Mouse (Mus musculus): ENCODE measurements around the gene Slc35c1.
A peak's percentile ranks its signal among the peaks of the same experiment; 100 is the strongest.
"Not testable (repeated sequence)": the region's sequence is repeated elsewhere in the genome, so short reads cannot be mapped to it uniquely, and the experiment has no call there.

The Slc35c1 gene

GRCm38 (mm10) chr2:92476580-92476979, 16.2 kb upstream of the Slc35c1 start:
- not testable (repeated sequence) for DNase-seq (ENCODE audit: low spot score in 2 of 2)

- no peak for DNase-seq (ENCODE audit: low spot score in 2 of 2)
These were observed 15.4 kb upstream of the Slc35c1 start for GRCm38 (mm10) chr2:92475711-92476110.

- no peak for DNase-seq (ENCODE audit: low spot score in 2 of 2)
These were observed 14.6 kb upstream of the Slc35c1 start for GRCm38 (mm10) chr2:92474920-92475319.

- no peak for DNase-seq (ENCODE audit: low spot score in 2 of 2)
These were observed 11.7 kb upstream of the Slc35c1 start for GRCm38 (mm10) chr2:92471886-92472670.

- no peak for DNase-seq (ENCODE audit: low spot score in 2 of 2)
These were observed 4.4 kb upstream of the Slc35c1 start for GRCm38 (mm10) chr2:92464690-92465089.

GRCm38 (mm10) chr2:92461215-92461614, 877 bp upstream of the Slc35c1 start:
- no peak for DNase-seq (ENCODE audit: low spot score in 2 of 2)

- DNase-seq (ENCODE audit: low spot score in 2 of 2): peak; percentile 84
These were observed 1.0 kb downstream of the Slc35c1 start for GRCm38 (mm10) chr2:92459141-92459920.

GRCm38 (mm10) chr2:92458481-92458880, 1.9 kb downstream of the Slc35c1 start:
- DNase-seq (ENCODE audit: low spot score in 2 of 2): no peak

GRCm38 (mm10) chr2:92456970-92457530, 3.3 kb downstream of the Slc35c1 start:
- DNase-seq (ENCODE audit: low spot score in 2 of 2): no peak

GRCm38 (mm10) chr2:92455704-92456103, 4.6 kb downstream of the Slc35c1 start:
- DNase-seq (ENCODE audit: low spot score in 2 of 2): no peak

- DNase-seq (ENCODE audit: low spot score in 2 of 2): no peak
These were observed 6.2 kb downstream of the Slc35c1 start for GRCm38 (mm10) chr2:92454166-92454565.

- DNase-seq (ENCODE audit: low spot score in 2 of 2): no peak
These were observed 9.2 kb downstream of the Slc35c1 start for GRCm38 (mm10) chr2:92451126-92451525.

GRCm38 (mm10) chr2:92447121-92447740, 13.1 kb downstream of the Slc35c1 start:
- no peak for DNase-seq (ENCODE audit: low spot score in 2 of 2)

- no peak for DNase-seq (ENCODE audit: low spot score in 2 of 2)
These were observed 13.7 kb downstream of the Slc35c1 start for GRCm38 (mm10) chr2:92446656-92447055.

GRCm38 (mm10) chr2:92445890-92446289, 14.4 kb downstream of the Slc35c1 start:
- DNase-seq (ENCODE audit: low spot score in 2 of 2): no peak

- DNase-seq (ENCODE audit: low spot score in 2 of 2): no peak
These were observed 16.0 kb downstream of the Slc35c1 start for GRCm38 (mm10) chr2:92444376-92444775.

GRCm38 (mm10) chr2:92443313-92443712, 17.0 kb downstream of the Slc35c1 start:
- DNase-seq (ENCODE audit: low spot score in 2 of 2): no peak

GRCm38 (mm10) chr2:92442419-92443001, 17.8 kb downstream of the Slc35c1 start:
- peak in 1 of 2 experiments; percentile 85 for DNase-seq (ENCODE audit: low spot score in 2 of 2)

GRCm38 (mm10) chr2:92440432-92440831, 19.9 kb downstream of the Slc35c1 start:
- DNase-seq (ENCODE audit: low spot score in 2 of 2): no peak

GRCm38 (mm10) chr2:92438567-92438966, 21.8 kb downstream of the Slc35c1 start:
- DNase-seq (ENCODE audit: low spot score in 2 of 2): no peak

- DNase-seq (ENCODE audit: low spot score in 2 of 2): peak; percentile 79 to 92
These were observed 22.5 kb downstream of the Slc35c1 start for GRCm38 (mm10) chr2:92437875-92438274.

GRCm38 (mm10) chr2:92437366-92437765, 23.0 kb downstream of the Slc35c1 start:
- DNase-seq (ENCODE audit: low spot score in 2 of 2): no peak
